ENCODE assay signal across 9 mouse cellular contexts in genomic region chr5:21017075-21017474, GRCm38 (mm10). TPM values are rescaled to one million over a fixed set of nuclear protein-coding genes. Genes with fewer than 3 reads are reported as not detected.
DNase-seq lines count a peak whose midpoint lies in the region; ATAC-seq and TF ChIP-seq lines count a peak whose summit lies in the region.
"Had no signal": no experiment of that assay in that cellular context is flagged by ENCODE, and none has a peak within 500 bp of the region (broad histone marks: within the 10 kb centered on the region; RNA-seq: fewer than 3 reads in every experiment).

No protein-coding gene starts in this region.

- ATAC-seq in heart, embryonic 12.5 days (ENCODE audit: insufficient number of reproducible peaks, low FRiP score): no peak
- ATAC-seq in liver, embryonic 13.5 days (ENCODE audit: low read depth): 0 out of 2 replicates have a peak, but pooled peaks have one; percentile 39

- H3K4me1 ChIP-seq in heart, embryonic 12.5 days (replicated peaks): no peaks in the 10 kb centered on the region
- H3K4me1 ChIP-seq in ES-E14 (ENCODE audit: control insufficient read depth in 2 of 2, insufficient read depth in 2 of 2, low read length in 2 of 2, poor library complexity in 1 of 2): peaks cover 0 to 2% of the 10 kb centered on the region in 2 experiments; a peak in 1 of 4 replicates
- H3K4me1 ChIP-seq in liver, embryonic 13.5 days (replicated peaks): no peaks in the 10 kb centered on the region; the same call in 1 of the 2 replicates

- no peaks in the 10 kb centered on the region for H3K9me3 ChIP-seq in heart, embryonic 12.5 days (replicated peaks)
- no peaks in the 10 kb centered on the region for H3K9me3 ChIP-seq in ES-E14 (ENCODE audit: control insufficient read depth, insufficient read depth, low read depth, low read length)
- no peaks in the 10 kb centered on the region for H3K9me3 ChIP-seq in liver, embryonic 13.5 days (replicated peaks)

- WGBS in heart, embryonic 12.5 days: 57% methylated on average over 5 of the region's 5 CpGs
- WGBS in liver, embryonic 13.5 days (ENCODE audit: insufficient replicate concordance): 39% methylated on average over 5 of the region's 5 CpGs

- H3K27ac ChIP-seq in heart, embryonic 12.5 days (ENCODE audit: poor library complexity, severe bottlenecking): no peak overlapping the region
- H3K27ac ChIP-seq in ES-E14 (ENCODE audit: insufficient read depth, low read depth, low read length, poor library complexity, severe bottlenecking): peak overlapping the region; percentile 40; the same call in 1 of the 2 replicates
- H3K27ac ChIP-seq in liver, embryonic 13.5 days: no peak overlapping the region

- H3K36me3 ChIP-seq in heart, embryonic 12.5 days: peaks cover 52% of the 10 kb centered on the region
- peaks cover 10% of the 10 kb centered on the region for H3K36me3 ChIP-seq in ES-E14 (ENCODE audit: control insufficient read depth, insufficient read depth, low read length, poor library complexity, severe bottlenecking)
- peaks cover 46% of the 10 kb centered on the region for H3K36me3 ChIP-seq in liver, embryonic 13.5 days

- DNase-seq in heart, adult 11 months: peak; percentile 96
- peak; percentile 13 for DNase-seq in ES-E14 (ENCODE audit: low read depth, low spot score)
- DNase-seq in heart, adult 8-10 months (ENCODE audit: low spot score): peak; percentile 22
- DNase-seq in liver, embryonic 13.5 days: no peak
- DNase-seq in left cerebral cortex, postnatal 25 days (ENCODE audit: low spot score in 2 of 2): no peak
- DNase-seq in spleen, adult 12 weeks (ENCODE audit: low spot score): no peak
- DNase-seq in left cerebral cortex, adult 18-20 months (ENCODE audit: low spot score in 2 of 2): no peak
- DNase-seq: right cerebral cortex, postnatal 14 days had no signal

- no peaks in the 10 kb centered on the region for H3K27me3 ChIP-seq in heart, embryonic 12.5 days (replicated peaks)
- no peaks in the 10 kb centered on the region for H3K27me3 ChIP-seq in liver, embryonic 13.5 days

- H3K4me2 ChIP-seq in heart, embryonic 12.5 days: no peak overlapping the region
- no peak overlapping the region for H3K4me2 ChIP-seq in liver, embryonic 13.5 days

- in situ Hi-C loops in ES-E14 (cut with MboI; ENCODE audit: low sequenced_read_pairs in 2 of 2, unreplicated experiment in 2 of 2): no loop called here

- intact Hi-C loops in left cerebral cortex, postnatal 25 days (cut with DNase I): no loop called here

- H3K9ac ChIP-seq in heart, embryonic 12.5 days: no peak overlapping the region
- no peak overlapping the region for H3K9ac ChIP-seq in ES-E14 (ENCODE audit: insufficient read depth, low read depth, low read length, poor library complexity, severe bottlenecking)
- H3K9ac ChIP-seq in liver, embryonic 13.5 days: no peak overlapping the region

- H3K4me3 ChIP-seq in heart, embryonic 12.5 days: no peak overlapping the region
- 0 out of 4 replicates have a peak overlapping the region, but pooled peaks of 1 of the 2 experiments have one; percentile 10 for H3K4me3 ChIP-seq in ES-E14 (ENCODE audit: insufficient read depth in 1 of 2, low read depth in 1 of 2, low read length in 2 of 2, poor library complexity in 1 of 2, severe bottlenecking in 1 of 2)
- no peak overlapping the region for H3K4me3 ChIP-seq in liver, embryonic 13.5 days (replicated peaks)

TF ChIP-seq in ES-E14, 5 proteins besides CTCF, POLR2A, EP300 and RAD21:
- no peak for TF ChIP-seq ZNF384 (IDR thresholded peaks at IDR 0.05; ENCODE audit: low read depth, low read length)
- no peak for TF ChIP-seq HCFC1 (IDR thresholded peaks at IDR 0.05; ENCODE audit: borderline replicate concordance, insufficient read depth, low read length)
- no peak for TF ChIP-seq ZC3H11A (IDR thresholded peaks at IDR 0.05; ENCODE audit: borderline replicate concordance, low read depth, low read length)
- TF ChIP-seq CHD2 (IDR thresholded peaks at IDR 0.05; ENCODE audit: low read depth, low read length): no peak
- TF ChIP-seq MAFK (IDR thresholded peaks at IDR 0.05; ENCODE audit: insufficient read depth, low read depth, low read length): no peak
TF ChIP-seq in ES-E14: peak in this region for 0.

RNA-seq across cellular contexts. Expression of gene Ptpn12, which starts 38.6 kb away (rescaled TPM):
- polyA plus RNA-seq in heart, embryonic 12.5 days (2016; fragmentation: Nextera tagmentation; extraction: Ambion mirVana): 18.0 and 18.5 TPM in 2 replicates
- total RNA-seq in ES-E14 (2012; rRNA removed): 20.2 and 21.3 TPM in 2 replicates
- 10 to 100 TPM; 27.1 to 32.0 (median 27.8) TPM for total RNA-seq in heart, adult 8-10 months (2022)
- 11.5 and 11.9 TPM in 2 replicates for polyA plus RNA-seq in liver, embryonic 13.5 days (2015; fragmentation: Nextera tagmentation; extraction: Ambion mirVana)
- total RNA-seq in left cerebral cortex, postnatal 25 days (2021): 10 to 100 TPM; 38.1 to 38.8 TPM
- 10 to 100 TPM; 37.8 to 41.5 TPM for total RNA-seq in left cerebral cortex, adult 18-20 months (2021)

Comparison
In these comparisons a context has a peak if more than half of its experiments do, and no peak if none do; other contexts are left out.
1. DNase-seq: peak in heart, adult 11 months (single experiment), ES-E14 (single experiment) and heart, adult 8-10 months (single experiment); none in liver, embryonic 13.5 days (single experiment), left cerebral cortex, postnatal 25 days (0 of 2), spleen, adult 12 weeks (single experiment) and left cerebral cortex, adult 18-20 months (0 of 2).